Mouse (Mus musculus) liver, postnatal 0 days (tissue): ENCODE measurements at regions not wholly inside any gene's neighbourhood (a gene's known extent, or its start where the extent isn't known, plus 50 kb on each side); places are given as distances from the start of the nearest gene placed in this dataset.

Source experiments
- CTCF ChIP-seq: sonication (generic); IDR thresholded peaks from 2 replicates; pipeline ENCODE4 v1.5.1; 2016; ENCODE audit warnings: antibody characterized with exemption, low read depth
- EP300 ChIP-seq: IDR thresholded peaks from 2 replicates; pipeline ENCODE4 v1.6.1; 2016; ENCODE audit warnings: antibody characterized with exemption, low read depth, mild to moderate bottlenecking

DNA sequence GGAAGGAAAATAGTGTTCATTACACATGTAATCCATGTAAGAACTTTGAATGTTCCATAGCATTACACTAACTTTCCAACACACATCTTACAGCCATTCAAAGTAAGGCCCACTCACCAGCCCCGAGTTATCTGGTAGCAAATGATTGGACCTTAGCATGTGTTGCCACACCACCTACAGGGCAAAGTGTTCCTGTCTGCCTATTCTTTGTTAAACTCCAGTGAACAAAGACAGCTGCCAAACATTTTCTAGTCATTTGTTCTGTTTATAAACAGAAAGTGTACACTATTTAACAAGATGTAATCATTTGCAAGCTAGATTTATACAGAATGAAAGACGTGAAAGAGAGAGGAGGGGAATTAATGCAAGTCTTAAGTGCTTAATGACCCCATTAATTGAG is 66.9 kb upstream of the Apob start:
- TF ChIP-seq CTCF: 0 out of 2 replicates have a peak, but pooled peaks have one; percentile 19
- TF ChIP-seq EP300: no peak
